Mouse (Mus musculus): ENCODE results near the gene Fam171a1. TPM values are rescaled to one million over a fixed set of nuclear protein-coding genes. Genes with fewer than 3 reads are reported as not detected.

The Fam171a1 gene
- total RNA-seq, 2 experiments from 2014 or later: 0.16 to 0.29 TPM

DNA sequence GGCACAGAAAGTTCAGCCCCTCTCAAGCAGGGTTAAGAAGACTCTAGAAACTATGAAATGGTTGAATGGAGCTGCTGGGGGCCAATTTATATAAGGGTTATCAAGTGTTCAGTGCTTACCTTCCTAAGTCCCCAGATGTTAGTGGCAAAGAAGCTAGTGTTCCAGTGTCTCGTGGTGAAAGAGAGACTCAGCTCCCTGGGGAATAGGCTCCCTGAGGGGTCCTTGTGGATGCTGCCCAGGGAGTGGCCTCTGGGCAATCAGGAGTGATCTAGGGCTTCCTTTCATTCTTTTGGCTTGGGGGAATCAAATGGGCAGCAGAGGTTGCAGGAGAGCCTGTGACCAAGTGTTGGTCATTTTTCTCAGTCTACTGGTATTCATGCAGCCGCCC is 21.3 kb downstream of the Fam171a1 start:
- ATAC-seq (ENCODE audit: poor library complexity, severe bottlenecking): no peak

DNA sequence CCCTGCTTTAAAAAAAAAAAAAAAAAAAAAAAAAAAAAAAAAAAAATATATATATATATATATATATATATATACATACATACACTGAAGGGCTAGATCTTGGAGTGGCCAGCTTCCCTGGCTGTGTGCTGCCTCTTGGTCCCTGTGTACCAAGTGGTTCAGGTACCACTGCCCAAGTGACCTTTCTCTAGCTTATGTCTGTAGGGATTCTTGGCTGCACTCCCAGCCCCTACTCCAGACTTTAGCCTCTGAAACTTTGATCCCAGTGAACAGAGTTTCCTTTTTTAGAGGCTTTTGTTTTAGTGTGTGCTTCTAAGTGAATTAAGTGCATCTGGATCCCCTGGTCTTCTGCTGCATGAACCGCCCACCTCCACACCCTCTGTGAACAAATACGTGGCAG is 24.3 kb downstream of the Fam171a1 start:
- ATAC-seq (ENCODE audit: poor library complexity, severe bottlenecking): no peak

DNA sequence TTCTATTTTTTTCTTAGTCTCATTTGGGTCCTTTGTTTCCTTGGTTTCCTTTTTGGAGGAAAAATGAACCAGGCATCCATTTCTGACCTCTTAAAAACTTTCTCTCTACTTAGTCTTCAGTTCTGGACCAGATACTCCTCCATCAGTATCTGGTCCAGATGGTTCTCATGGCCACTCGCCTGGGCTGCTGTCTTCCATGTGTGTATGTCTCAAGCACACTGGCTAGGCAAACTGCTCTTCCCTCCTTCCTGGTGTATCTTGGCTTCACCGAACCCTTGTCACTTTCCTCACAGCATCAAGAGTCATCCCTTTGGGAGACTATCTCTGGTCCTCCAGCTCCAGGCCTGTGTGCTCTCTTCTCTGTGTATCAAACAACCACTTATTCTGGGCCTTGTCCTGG is 25.0 kb downstream of the Fam171a1 start:
- no peak for ATAC-seq (ENCODE audit: poor library complexity, severe bottlenecking)

DNA sequence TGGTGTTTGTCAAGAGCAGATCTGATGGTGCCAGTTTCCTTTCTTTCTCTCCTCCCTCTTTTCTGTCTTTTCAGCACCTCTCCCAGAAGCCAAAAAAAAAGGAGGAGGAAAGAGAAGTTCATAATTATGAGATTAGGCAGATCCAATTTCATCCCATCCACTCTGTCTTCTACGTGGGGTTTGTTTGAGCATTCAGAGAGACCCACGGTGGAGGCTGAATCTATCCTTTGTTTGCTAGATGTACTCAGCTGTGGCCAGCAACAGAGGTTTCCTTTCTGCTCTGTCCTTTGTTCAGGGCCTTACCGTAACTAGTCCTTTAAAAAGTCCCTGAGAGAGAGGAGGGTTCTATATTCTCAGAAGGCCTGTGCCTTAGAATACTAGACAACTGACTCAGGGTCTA is 25.6 kb downstream of the Fam171a1 start:
- ATAC-seq (ENCODE audit: poor library complexity, severe bottlenecking): no peak

DNA sequence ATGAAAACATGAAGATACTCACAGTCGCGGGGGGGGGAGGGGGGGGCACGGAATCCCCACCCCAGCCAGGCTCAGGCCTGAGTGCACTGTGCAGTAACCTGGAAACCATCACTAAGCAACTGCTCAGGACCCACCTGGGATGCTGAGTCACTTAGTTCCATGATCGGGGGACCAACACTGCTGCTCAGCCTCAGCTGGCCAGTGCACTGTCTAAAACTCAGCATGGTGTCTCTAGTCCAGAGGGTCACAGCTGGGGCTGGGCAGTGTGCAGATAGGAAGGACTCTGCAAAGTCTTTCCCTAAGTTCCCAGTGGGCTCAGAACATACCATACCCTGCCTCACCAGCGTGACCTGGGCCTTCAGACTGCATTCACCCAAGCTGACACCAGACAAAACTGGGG is 26.6 kb downstream of the Fam171a1 start:
- no peak for ATAC-seq (ENCODE audit: poor library complexity, severe bottlenecking)

DNA sequence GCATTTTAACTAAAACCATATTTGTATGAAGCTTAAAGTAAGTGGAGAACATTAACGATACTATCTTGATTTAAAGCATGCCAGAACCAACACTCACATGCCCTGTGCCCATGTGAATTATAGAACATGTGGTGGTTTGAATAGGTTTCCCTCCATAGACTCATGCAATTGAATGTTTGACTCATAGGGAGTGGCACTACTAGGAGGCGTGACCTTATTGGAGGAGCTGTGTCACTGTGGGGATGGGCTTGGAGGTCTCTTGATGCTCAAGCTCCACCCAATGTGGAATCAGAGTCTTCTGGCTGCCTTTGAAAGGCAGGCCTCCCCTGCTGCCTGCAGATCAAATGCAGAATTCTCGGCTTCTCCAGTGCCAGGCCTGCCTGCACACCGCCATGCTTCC is 27.8 kb downstream of the Fam171a1 start:
- ATAC-seq (ENCODE audit: poor library complexity, severe bottlenecking): no peak

DNA sequence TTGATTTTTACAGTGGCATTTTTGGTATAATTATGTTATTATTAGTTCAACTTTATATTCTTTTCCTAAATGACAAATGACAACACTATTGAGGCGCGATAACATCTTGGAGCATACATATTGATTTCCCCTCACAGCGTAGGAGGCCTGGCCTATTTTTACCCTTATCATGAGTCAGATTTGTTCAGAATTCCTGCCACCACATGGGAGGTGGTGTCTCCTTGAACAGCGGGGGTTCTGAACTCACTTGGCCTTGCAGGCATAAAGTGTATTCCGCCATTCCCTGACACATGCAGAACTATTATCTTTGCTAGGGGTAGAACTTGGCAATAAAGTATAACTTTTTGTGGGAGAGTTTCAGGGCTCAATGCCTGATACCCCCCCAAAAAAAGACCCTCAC is 30.3 kb downstream of the Fam171a1 start:
- no peak for ATAC-seq (ENCODE audit: poor library complexity, severe bottlenecking)

DNA sequence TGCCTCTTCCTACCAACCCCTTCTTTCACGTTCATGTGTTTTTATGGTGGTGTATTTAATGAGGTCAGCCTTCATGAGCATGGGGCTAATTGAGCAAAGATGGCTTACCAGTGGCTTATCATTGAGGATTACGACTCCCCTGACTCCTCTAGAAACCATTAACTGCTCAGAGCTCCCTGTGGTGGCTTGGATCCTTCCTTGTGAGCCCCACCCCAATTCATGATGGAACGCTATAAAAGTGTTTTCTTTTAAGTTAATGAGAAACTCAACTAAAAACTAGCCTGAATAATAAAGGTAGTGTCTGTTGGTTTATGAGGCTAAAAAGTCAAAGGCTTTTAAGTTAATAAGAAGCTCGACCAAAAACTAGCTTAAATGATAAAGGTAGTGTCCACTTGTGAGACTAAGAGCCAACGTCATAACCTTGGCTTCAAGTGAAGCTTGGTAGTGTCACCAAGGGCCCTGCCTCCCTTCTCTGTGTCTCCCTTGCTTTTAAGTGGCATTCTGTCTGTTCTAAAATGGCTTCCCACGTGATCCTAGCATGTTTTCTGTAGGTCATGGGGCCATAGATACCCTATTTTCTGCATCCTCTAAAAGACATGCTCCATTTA is 33.6 kb downstream of the Fam171a1 start:
- ATAC-seq (ENCODE audit: poor library complexity, severe bottlenecking): no peak

DNA sequence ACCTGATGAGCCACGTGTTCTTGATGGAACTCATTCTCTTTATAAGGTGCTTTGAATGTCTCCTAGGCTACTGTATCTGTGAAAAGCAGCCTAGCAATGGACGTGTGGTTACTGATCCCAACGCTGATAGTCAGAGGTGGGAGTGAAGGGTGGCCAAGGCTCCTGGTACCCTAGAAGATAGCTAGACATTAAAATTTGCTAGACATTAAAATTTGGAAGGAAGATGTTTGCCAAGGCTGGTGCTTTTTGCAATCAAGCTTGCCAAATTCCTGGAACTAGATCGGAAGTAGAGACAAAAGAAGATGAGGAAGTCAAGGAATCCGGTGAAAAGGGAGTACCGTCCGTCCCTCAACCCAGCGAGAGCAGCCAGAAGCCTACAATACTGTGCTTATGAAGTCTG is 34.7 kb downstream of the Fam171a1 start:
- no peak for ATAC-seq (ENCODE audit: poor library complexity, severe bottlenecking)

DNA sequence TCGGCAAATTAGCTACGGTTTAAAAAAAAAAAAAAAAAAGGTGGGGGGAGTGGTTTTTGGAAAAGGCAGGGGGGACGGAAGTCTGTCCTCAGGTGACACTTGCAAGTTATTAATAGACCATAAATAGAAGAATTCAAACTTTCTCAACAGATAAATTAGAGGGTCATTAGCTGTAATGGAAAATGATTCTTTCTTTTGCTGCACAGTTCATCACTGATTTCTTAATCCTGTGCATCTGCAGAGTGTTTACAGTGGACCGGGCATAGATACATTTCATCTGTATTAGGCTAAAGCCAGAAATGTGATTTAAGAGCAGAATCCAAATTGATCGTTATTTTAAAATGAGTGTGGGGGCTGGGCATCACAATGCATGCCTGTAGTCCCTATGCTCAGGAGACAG is 36.3 kb downstream of the Fam171a1 start:
- no peak for ATAC-seq (ENCODE audit: poor library complexity, severe bottlenecking)

DNA sequence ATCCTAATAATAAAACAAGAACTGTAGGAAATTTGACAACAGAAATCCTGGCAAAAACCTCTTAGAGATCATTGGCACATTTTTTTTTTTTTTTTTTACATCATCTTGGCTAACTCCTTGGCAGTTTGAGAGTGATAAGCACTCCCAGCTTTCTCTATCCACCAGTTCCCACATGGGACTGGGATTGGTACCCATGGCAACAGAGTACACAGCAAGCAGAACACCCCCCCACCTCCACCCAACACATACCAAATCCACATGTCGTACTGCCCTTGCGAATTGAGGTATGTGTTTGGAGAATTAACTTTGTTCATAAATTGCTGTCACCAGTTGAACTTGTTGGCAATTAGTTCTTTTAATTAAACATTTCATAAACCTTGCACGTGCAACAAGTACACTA is 37.3 kb downstream of the Fam171a1 start:
- no peak for ATAC-seq (ENCODE audit: poor library complexity, severe bottlenecking)

DNA sequence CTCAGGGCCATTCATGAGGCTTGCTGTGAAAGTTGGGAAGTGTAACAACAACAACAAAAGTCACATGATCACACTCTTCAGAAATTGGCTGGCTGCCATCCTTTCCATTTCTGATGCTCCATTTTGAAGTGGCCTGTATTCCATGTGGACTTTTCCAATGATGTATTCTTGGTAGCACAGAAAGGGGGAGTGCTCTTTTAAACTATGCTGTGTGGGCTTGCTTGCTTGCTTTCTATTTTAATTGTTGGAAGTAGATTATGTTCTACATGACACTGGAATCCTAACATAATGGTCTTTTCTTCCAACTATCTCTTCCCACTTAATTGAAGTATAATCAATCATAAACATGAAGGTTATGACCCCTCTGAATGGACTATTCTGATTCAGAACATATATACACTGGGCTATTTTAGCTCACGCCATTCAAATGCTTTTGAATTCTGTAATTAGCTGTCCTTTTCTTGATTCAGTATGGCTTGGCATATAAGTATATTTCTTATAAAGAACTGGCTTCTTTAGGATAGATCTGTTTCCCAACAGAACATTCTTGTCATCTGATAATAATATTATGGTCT is 40.2 kb downstream of the Fam171a1 start:
- no peak for ATAC-seq (ENCODE audit: poor library complexity, severe bottlenecking)

DNA sequence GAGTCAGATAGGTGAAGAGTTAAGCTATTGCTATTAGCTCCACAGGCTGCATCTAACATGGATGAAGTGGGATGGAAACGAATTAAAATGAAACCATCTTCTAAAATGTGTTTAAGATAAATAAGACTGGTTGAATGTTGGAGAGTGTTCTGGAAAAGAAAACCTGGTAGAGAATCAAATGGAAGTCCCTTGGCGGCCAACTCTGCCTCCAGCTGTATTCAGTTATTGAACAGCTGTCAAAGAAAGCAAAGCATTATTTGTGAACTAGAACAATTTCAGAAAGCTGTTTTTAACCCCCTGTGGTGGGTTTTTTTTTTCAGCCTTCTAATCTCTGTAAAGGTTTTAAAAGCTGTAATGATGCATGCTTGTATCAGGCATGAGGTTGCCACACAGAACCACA is 41.0 kb downstream of the Fam171a1 start:
- ATAC-seq (ENCODE audit: poor library complexity, severe bottlenecking): no peak

DNA sequence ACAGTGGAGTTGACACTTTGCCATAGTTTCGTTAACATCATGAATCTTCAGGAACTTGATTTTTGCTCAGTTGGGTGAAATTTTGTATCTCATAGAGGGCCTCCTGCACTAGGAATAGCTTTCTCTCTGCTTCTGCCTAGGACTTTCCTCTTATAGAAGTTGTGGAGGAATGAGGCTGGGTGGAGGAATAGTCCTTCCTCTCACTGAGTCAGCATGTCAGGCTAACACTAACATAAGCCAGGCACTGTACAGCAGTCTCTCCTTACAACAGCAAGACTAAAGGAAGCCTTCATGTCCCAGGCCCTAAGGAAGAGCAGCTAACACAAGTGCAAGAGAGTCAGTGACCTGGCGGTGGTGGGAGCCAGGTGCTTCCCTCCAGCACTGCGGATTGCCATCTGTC is 43.0 kb downstream of the Fam171a1 start:
- no peak for ATAC-seq (ENCODE audit: poor library complexity, severe bottlenecking)

DNA sequence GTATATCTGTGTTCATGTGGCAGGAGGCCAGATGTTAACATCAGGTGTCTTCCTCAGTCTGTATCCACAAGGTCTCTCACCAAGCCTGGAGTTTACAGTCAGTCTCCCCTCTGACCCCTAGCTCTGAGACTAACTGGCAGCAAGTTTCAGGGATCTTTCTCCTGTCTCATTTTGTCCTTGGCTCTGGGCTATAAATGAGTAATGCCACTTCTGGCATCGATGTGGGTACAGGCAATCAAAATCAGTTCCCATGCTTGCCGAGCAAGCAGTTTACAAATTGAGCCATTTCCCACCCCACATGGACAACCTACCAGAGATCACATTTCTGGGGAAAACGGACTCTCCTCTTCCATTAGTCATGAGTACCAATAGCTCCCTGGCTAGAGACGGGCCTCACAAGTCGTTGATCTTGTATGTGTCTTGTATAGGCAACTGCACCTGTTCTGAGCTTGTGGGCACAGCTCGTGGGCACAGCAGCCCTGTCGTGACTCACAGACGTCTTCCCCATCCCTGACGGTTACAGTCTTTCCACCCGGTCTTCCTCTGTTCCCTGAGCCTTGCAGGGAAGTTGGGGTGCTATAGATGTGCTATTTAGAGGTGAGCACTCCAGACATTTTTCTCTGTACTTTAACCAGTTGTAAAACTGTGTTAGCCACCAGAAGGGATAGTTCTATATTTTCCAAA is 43.8 kb downstream of the Fam171a1 start:
- no peak for ATAC-seq (ENCODE audit: poor library complexity, severe bottlenecking)

DNA sequence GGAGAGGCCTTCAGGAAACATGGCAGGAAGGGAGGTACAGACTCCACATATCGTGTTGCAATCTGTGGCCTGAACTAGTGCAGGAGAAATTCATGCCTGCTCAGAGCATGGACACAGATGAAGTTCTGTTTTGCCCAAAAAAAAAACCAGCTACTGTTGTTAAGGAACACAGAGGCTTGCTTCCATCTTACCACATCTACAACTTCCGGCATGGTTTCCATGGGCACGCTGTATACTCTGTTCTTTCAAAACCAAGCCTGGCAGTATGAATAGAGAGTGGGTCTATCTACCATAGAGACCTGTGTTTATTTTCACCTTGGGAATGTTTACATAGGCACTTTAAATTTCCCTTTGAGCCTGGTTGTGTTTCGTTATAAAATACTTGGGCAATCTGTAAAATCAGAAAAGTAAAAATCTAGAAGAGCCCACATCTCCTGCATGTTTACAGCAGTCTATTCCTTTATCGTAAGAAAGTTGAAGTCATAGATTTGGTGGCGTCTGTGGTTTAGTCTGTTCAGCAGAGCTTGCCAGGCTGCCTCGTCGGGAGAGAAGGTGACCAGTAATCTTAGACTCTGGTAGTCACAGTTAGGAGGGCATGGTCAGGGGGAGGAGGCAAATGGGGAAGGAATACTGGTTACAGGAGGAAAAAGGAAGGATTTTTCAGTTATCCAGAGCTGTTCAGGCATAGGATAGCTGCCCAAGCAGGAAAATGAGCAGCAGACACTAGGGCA is 44.8 kb downstream of the Fam171a1 start:
- ATAC-seq (ENCODE audit: poor library complexity, severe bottlenecking): peak; percentile 64

DNA sequence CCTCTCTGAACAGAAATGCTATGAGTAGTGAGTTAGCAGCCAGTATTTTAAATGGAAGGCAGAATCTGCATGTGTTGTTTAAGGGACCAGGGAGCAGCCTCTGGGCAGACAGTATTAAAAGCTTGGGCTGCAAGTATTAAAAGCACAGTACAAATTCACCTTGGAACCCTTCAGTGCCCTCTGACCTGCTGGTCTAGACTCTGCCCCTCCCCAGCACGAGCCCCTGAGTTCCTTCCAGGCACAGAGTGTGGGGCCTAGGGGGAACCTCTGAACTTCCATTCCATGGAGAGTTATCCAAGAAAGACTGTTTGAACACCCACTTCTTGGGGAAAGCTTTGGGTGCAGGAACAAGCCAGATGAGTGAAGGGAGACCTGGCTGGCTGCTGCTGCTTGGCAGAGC is 47.6 kb downstream of the Fam171a1 start:
- ATAC-seq (ENCODE audit: poor library complexity, severe bottlenecking): no peak

DNA sequence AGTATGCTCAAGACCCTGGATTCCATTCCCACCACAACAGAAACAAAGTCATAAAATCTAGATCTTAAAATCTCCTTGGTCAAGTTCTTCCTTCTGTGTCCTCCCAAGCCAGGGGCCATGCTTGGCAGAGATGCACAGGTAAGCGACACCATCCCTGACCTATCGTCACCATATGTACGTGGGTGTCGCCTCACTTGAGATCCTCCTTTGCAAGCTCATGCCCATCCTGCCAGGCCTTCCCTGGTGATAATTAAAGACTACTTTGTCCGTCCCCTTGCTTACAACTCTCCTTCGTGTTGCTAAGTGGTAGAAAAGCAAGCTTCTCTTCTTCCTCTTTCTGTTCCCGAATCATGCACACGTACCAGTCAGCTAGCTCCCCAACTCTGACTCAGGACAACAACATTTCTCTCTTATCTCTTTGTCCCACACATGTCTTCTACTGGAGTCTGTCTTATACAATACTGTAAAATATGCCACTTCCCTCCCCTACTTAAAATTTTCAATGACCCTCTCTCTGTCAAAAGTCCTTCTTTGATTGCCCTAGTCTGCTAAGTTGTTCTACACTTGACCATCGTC is 49.6 kb downstream of the Fam171a1 start:
- no peak for ATAC-seq (ENCODE audit: poor library complexity, severe bottlenecking)

DNA sequence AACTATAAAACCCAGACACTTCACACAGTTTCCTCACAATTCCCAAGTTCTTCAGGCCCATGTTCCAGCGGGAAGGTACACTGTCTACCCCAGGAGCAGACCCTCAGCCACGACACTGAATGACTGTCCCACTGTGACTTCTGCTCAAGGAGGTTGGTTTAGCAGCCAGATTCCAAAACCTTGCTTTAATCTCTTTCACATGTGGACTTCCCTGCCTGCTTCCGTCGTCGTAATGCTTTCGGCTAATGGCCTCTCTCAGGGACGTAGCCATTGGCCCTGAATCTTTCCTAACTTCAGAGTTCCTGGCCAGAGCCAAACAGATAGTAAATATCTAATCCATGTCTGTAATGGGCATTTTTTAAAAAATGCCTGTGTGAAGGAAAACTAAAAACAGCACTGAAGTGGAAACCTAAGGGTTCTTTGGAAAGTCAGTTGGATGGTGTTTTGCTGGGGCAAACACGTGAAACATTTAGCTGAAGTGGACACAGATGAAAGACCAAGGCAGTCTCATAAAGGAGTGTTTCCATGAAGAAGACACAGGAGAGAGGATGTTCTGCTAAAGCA is 51.1 kb downstream of the Fam171a1 start:
- no peak for ATAC-seq (ENCODE audit: poor library complexity, severe bottlenecking)

DNA sequence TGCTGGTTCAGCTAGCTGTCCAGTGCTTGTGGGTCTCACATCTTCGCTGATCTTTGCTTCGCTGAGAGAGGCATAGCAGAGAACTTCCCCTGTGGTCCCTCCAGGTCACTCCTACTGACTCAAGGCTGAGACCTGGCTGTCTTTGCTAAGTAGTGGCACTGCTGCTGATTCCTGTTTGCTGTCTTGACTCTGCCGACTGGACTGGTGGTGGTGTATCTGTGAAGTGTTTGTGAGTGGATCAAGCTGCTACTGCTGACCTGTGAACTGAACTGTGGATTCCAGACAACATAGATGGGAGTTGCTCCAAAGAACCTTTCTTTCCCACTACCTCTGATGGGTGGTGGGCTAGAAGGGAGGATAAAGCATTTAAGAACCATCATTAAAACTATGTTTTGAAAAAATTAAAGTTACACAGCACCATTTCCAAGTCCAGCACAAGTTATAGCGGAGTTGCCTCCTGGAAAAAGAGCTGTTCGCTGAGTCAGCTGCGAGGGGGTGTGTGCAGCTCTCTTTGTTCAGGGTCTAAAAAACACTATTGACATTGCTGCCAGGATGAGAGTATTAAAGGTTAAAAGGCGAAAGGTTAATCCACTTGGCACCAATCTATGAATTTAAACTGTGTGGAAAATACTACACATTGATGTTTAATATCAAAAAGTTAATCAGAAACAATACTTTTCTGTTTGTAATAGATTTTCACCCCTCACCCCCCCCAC is 52.0 kb downstream of the Fam171a1 start:
- ATAC-seq (ENCODE audit: poor library complexity, severe bottlenecking): no peak
